Mouse (Mus musculus): ENCODE data around the gene Adra2c.

The Adra2c gene

GRCm38 (mm10) chr5:35278019-35278418 is at the start of gene Adra2c:
Gene Adra2c (plus strand): TSS chr5:35278319.
- ATAC-seq (ENCODE audit: low TSS enrichment), result no peak

DNA sequence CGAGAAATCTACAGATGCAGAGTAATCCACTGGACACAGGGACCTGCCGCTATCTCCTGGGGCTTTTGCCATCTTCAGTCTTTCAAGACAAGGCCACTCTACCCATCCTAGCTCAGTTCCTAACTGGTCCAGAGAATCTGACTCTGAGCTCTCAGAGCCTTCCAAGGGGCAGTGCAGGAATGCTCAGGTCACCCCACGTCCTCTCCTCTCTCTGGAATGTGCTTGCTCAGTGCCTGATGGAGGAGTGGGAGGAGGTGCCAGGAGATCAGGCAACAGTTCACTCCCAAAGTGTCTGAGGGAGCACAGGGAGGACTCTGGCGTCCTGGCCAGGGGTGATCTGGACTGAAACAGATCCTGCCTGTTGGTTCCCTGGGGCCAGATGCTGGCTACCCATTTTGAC is 45.0 kb upstream of the Adra2c start:
- ATAC-seq (ENCODE audit: low TSS enrichment), result no peak

DNA sequence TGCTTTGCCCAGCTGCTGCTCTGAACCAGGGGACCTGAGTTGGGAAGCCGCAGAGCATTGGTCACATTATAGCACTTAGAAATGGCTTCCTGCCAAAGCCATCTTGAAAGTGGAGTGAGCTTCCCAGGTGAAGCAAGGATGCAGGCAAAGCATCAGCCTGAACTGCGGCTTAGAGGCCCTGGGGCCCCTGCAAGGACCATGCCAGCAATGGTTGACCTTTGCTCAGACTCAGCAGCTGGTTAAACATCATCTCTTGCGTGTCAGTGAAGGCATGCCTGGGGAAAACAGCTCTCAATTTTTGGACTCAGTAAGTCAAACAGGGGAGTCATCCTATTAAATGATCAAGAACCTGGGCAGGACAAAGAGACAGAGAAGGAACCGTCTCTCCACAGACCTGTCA is 40.4 kb upstream of the Adra2c start:
- no peak for ATAC-seq (ENCODE audit: low TSS enrichment)

DNA sequence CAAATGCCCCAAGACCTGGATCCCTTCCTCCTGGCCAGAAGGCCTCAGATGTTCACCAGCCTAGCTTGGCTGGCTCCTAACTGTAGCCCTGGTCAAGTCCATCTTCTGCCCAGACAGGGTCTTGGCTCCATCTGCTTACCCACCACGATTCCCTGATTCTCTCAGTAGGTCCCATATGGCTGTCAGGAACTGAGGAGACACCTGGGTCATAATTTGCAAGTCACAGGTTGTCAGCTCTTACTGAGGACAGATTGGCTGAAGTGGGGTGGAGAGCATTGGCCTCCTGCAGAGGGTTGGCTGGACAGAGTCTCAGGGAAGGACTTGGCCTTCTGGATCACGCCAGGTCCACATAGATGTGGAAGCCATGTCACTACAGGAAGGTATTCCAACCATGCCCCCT is 39.5 kb upstream of the Adra2c start:
- ATAC-seq (ENCODE audit: low TSS enrichment), result no peak

DNA sequence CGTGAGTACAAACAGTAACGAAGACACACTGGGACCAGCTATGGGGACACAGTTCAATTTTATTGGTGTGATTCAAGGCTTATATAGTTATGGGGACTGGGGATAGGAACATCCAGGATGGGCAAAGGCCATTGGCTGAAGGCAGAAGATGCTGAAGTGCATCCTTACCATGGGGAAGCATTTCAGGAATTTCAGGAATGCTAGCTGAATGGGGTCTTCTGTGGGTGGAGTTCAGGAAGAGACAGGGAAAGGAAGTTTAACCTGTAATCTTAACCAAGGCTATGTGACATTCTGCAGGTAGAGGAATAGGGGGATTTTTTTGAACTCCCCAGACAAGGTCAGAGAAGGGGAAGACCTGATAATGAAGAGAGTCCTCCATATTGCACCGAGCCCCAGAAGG is 36.6 kb upstream of the Adra2c start:
- no peak for ATAC-seq (ENCODE audit: low TSS enrichment)

GRCm38 (mm10) chr5:35244204-35244603 is 33.9 kb upstream of the Adra2c start:
- no peak for ATAC-seq (ENCODE audit: low TSS enrichment)

GRCm38 (mm10) chr5:35245555-35246273 is 32.4 kb upstream of the Adra2c start:
- peak; percentile 81 for ATAC-seq (ENCODE audit: low TSS enrichment)

DNA sequence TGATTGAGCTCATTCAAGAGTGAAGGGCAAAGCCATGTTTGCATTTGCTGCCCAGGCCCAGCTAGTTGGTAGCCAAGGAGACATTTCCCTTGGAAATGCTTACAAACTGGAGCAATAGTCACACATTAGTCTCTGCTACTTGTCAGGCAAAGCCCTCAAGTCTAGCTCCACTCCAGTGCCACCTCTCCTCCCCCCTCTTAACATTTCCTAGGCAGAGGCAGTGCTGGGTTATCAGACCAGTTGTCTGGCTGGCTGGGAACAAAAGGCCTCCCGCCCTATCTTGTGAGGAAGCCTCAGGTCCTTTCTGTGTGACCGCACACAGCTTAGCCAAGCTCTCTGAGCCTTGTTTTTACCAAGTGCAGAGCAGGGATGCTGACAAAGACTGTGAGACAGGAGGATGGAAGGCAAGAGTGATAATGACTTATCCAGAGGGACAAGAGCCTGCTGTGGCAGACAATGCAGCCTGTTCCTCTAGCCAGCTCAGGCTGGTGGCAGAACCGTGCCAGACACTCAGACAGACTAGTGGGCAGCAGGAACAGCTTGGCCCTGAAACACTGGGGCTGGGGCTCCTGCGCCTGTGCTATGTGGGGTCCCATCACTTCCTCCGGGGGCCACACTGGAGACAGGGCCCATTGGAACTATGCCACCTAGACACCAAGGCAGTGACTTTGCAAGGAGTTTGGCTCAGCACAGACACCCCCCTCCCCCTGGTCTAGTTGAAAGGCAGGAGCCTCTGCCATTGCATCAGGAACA is 23.0 kb upstream of the Adra2c start:
- no peak for ATAC-seq (ENCODE audit: low TSS enrichment)

DNA sequence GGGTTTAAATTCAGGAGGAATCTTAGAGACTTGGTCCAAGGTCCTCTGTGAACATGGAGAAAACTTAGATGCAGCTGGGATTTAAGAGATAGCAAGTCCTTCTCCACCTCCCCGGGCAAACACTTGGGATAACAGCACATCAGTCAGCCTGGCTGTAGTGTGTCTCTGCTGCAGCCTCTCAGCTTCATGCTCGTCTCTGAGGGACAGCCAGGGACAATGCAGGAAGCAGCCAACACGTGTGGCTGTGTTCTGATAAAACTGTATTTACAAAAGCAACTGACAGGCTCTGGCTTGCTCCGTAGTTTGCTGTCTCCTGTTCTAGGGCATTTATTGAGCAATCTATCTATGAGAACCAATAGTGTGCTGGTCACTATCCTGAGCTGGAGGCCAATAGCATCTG is 14.4 kb upstream of the Adra2c start:
- no peak for ATAC-seq (ENCODE audit: low TSS enrichment)

DNA sequence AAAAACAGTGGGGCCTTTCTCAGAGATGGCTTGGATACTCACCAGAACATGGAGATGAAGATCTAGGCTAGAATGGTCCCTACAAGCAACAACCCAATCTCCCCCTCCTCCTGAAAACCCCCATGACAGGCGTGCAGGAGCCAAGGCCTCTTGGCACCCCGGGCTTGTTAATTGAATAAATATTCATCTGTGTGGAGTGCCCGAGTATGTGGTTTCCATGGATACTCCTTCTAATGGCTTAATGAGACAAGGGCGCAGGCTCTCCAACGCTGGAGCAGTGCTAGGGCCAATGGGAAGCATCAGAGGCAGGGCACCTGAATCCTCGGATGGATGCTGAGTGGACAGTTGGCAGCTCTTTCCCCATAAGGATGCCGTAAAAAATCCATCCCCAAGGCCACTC is 10.6 kb upstream of the Adra2c start:
- ATAC-seq (ENCODE audit: low TSS enrichment), result no peak

- ATAC-seq (ENCODE audit: low TSS enrichment), result no peak
These were observed 2.8 kb upstream of the Adra2c start for GRCm38 (mm10) chr5:35275356-35275755.

DNA sequence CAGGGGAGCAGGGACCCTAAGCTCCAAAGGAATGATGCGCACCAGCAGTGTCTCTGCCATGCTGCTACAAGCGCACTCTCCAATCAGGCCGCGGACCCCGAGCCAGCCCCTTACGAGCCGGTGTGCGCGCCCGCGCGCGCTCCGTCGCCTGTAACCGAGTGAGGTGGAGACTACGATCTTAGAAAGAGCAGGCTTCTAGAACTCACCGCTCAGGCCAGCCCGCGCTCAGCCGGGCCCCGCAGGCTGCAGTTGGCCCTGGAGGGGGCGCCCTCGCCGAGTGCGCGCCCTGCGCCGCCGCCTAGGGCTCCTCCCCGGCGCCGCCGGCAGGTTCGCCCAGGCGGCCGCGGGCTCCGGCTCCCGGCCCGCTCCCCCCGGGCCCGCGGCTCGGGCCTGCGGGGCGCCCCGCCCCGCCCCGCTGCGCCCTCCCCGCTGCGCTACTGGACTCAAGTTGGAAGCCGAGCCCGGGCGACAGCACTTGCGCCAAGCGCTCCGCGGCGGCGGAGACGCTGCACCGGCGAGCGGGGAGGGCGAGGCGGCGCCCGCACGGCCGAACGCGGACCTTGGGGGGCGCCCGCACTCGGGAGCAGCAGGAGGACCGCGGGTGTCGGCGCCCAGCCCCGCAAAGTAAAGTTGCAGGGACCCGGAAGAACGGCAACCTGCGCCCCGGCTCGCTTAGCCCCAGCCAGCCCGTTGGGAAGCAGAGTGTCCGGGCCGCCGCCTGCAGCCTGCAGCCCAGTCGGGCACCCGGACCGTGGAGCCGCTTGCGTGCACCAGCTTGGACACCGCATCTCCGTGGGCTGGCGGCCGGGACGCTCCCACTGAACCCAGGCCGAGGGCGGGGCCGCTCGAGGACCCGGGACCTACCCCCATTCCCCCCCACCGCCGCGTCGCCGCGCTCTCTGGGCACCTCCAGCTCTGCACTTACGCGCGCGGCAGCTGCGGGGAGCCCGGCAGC is 899 bp downstream of the Adra2c start:
- peak; percentile 76 for ATAC-seq (ENCODE audit: low TSS enrichment)

DNA sequence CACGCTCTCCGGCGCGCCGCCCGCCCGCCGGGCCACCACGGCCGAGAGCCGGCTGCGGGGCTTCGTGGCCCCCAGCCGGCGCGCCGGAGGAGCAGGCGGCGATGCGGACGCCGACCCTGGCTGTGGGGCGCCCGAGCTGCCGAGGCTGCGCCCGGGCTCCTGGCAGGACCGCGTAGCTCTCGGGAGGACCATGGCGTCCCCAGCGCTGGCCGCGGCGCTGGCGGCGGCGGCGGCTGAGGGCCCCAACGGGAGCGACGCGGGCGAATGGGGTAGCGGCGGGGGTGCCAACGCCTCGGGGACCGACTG is 1.5 kb downstream of the Adra2c start:
- peak; percentile 21 for ATAC-seq (ENCODE audit: low TSS enrichment)

DNA sequence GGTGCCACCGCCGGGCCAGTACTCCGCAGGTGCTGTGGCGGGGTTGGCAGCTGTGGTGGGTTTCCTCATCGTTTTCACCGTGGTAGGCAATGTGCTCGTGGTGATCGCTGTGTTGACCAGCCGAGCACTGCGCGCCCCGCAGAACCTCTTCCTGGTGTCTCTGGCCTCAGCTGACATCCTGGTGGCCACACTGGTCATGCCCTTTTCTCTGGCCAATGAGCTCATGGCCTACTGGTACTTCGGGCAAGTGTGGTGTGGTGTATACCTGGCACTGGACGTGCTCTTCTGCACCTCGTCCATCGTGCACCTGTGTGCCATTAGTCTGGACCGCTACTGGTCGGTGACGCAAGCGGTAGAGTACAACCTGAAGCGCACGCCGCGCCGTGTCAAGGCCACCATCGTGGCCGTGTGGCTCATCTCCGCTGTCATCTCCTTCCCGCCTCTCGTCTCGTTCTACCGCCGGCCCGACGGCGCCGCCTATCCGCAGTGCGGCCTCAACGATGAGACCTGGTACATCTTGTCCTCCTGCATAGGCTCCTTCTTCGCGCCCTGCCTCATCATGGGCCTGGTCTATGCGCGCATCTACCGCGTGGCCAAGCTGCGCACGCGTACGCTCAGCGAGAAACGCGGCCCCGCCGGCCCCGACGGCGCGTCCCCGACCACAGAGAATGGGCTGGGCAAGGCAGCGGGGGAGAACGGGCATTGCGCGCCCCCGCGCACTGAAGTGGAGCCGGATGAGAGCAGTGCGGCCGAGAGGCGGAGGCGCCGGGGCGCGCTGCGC is 2.1 kb downstream of the Adra2c start:
- peak; percentile 20; the same call in 1 of the 2 replicates for ATAC-seq (ENCODE audit: low TSS enrichment)

GRCm38 (mm10) chr5:35280783-35281165 is 2.7 kb downstream of the Adra2c start:
- ATAC-seq (ENCODE audit: low TSS enrichment), result no peak

DNA sequence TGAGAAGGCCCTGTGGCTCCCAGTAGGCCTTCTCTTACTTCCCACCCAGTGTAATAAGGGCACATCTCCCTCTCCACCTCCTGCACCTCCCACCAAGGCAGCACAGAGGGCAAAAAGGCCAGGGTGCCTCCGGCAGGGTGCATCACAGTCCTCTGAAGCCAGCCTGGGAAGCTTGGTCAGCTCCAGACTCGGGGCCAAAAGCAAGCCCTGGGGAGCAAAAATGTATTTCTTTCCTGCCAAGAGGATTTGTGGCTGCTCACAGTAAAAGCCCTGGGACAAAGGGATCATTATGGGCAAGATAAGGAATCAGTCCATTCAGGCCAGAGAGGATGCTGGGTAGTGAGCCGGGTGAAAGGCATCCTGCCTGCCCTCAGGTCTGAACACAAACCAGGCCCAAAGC is 7.2 kb downstream of the Adra2c start:
- no peak for ATAC-seq (ENCODE audit: low TSS enrichment)

DNA sequence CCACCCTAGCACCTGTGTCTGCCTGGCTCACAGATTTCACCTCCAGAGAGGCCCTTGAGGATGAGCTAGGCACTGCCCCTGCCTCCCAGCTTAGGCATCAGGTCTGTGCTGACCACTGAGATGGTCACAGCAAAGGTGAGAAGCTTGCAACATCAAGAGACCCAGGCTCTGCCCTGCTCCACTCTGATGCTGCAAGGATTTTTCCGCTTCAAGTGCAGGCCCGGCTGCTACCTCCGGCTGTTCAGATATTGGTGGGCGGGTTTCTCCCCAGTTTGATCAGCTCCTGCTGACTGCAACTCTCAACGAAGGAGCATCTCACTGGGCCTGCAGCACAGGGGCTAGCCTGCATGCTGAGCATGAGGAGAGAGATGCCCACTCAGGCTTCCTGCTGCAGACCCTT is 8.1 kb downstream of the Adra2c start:
- ATAC-seq (ENCODE audit: low TSS enrichment), result peak; percentile 64; the same call in 1 of the 2 replicates

GRCm38 (mm10) chr5:35299621-35300020 is 21.5 kb downstream of the Adra2c start:
- peak; percentile 77; the same call in 1 of the 2 replicates for ATAC-seq (ENCODE audit: low TSS enrichment)

DNA sequence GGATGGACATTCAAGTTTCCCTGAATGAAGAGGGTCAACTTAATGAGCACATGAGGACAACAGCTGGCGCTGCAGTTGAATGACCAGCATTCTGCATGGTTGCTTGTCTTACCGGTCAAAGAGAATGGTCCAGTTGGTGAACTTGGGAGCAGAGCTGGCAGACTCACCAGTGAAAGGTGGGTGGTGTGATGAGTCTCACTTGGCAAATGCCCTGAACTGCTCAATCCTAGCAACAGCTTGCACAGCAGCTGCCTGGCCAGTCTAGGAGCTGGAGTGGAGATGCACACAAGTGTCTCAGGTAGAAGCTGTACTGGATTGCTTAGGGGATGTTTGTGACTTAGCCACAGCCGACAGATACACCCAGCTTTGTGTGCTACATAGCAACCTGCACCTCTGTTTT is 26.1 kb downstream of the Adra2c start:
- ATAC-seq (ENCODE audit: low TSS enrichment), result no peak

GRCm38 (mm10) chr5:35305332-35305731 is 27.2 kb downstream of the Adra2c start:
- no peak for ATAC-seq (ENCODE audit: low TSS enrichment)

DNA sequence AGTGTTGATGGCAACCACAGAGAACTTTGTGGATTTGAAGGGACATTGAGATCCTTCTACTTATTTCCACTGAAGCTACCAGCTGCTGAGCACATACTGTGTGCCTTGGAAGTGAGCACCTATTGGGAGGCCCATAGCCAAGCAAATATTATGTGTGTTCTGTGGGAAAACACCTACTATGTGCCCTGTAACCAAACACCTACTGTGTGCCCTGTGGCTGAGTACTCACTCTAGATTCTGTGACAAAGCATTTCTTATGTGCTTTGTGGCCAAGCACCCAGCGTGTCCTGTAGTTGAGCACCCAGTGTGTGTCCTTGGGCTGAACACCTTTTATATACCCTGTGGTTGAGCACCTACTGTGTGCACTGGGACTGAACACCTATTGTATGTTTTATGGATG is 28.6 kb downstream of the Adra2c start:
- ATAC-seq (ENCODE audit: low TSS enrichment), result no peak

- no peak for ATAC-seq (ENCODE audit: low TSS enrichment)
These were observed 31.7 kb downstream of the Adra2c start for GRCm38 (mm10) chr5:35309853-35310252.
